Mouse (Mus musculus): ENCODE data around the gene Dlg1.

DNA sequence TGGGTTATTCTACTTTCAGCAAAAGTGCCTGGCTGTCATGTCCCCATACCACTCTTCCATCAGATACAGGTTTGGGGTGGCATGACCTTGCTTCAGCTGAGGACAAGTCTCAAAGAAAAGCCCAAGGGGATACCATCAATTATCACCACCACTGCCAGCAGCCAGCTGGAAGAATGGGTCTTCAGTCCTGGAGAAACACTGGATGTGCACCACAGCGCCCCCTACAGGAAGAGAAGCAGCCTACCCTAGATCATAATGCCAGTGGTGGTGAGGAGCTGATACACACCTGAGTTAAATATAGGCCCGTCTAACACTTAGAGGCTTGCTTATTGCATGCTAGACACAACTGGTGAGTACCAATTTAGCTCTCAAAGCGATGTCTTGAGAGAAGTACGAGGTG lies 242.1 kb downstream of the Dlg1 start:
- TF ChIP-seq CTCF (IDR thresholded peaks at IDR 0.05; ENCODE audit: extremely low read depth, insufficient read depth, low read length) (peak; percentile 36; the same call in 1 of the 2 replicates), POLR2A (IDR thresholded peaks at IDR 0.05; ENCODE audit: extremely low read depth, insufficient read depth, low read length) (no peak)
